Mouse (Mus musculus): ENCODE data around the gene Mcee. TPM values are rescaled to one million over a fixed set of nuclear protein-coding genes. Genes with fewer than 3 reads are reported as not detected.

Gene Mcee
- polyA plus RNA-seq, 1 experiment from 2014 or later = 31.9 TPM

DNA sequence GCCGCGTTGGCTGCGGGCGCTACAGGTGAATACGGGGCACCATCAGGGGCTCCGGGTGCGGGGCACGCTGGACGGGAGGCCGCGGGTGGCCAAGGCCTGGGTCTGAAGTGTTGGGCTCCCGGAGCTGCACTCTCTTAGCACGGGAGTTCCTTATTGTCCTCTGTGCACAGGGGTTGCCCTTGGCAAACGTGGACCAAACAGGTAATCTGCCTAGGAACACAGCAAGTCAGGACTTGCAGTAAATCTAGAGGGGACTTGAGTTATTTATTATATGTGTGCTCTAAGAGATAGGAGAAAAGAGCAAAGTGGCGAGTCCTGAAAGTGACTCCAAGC lies 378 bp downstream of the Mcee start:
- H3K9me3 ChIP-seq (ENCODE audit: control insufficient read depth, low read length) = no peaks in the 10 kb centered on the region
- H3K27ac ChIP-seq (replicated peaks; ENCODE audit: low read depth, low read length) = peak overlapping the region; percentile 55
- peak overlapping the region; percentile 67 for H3K4me3 ChIP-seq (replicated peaks; ENCODE audit: low read depth, low read length)
- no peak; the same call in 1 of the 2 replicates for ATAC-seq (ENCODE audit: low FRiP score, low TSS enrichment)
- WGBS = 2% methylated on average over 15 of the region's 15 CpGs
- peak overlapping the region; percentile 76 for H3K9ac ChIP-seq (replicated peaks; ENCODE audit: low read length)
- H3K36me3 ChIP-seq (ENCODE audit: control insufficient read depth, insufficient read depth, low read length) = peaks cover 18% of the 10 kb centered on the region
- H3K4me2 ChIP-seq (ENCODE audit: low read length) = peak overlapping the region; percentile 77
- H3K27me3 ChIP-seq (ENCODE audit: control insufficient read depth, insufficient read depth, low read length) = no peaks in the 10 kb centered on the region
- no peak for DNase-seq
- peaks cover 11% of the 10 kb centered on the region; the same call in 1 of the 2 replicates for H3K4me1 ChIP-seq (ENCODE audit: control insufficient read depth, insufficient read depth, low read length)

DNA sequence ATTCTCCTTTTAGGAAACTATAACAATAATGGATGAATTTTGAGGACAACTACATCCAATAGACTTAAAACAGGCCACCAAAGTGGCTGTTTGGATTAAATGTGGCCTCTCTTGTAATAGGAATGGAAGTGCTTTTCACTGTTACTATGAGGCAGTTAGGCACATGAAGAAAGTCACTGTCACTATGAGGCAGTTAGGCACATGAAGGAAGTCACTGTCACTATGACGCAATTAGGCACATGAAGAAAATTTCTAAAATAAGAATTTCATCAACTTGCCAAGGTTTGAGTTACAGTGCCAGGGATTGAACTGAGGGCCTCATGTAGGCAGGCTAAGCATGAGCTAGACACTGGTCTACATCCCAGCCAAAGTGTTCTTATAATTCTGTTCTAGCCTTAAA lies 8.3 kb downstream of the Mcee start:
- Histone ChIP-seq H3K27ac (replicated peaks; ENCODE audit: low read depth, low read length) (no peak overlapping the region), H3K9me3 (ENCODE audit: control insufficient read depth, low read length) (no peaks in the 10 kb centered on the region), H3K4me3 (replicated peaks; ENCODE audit: low read depth, low read length) (no peak overlapping the region), H3K27me3 (ENCODE audit: control insufficient read depth, insufficient read depth, low read length) (no peaks in the 10 kb centered on the region), H3K4me1 (ENCODE audit: control insufficient read depth, insufficient read depth, low read length) (no peaks in the 10 kb centered on the region), H3K9ac (replicated peaks; ENCODE audit: low read length) (no peak overlapping the region), H3K36me3 (ENCODE audit: control insufficient read depth, insufficient read depth, low read length) (no peaks in the 10 kb centered on the region), H3K4me2 (ENCODE audit: low read length) (no peak overlapping the region)
- DNase-seq = no peak
- no peak for ATAC-seq (ENCODE audit: low FRiP score, low TSS enrichment)
- 100% methylated on average over 1 of the region's 1 CpGs for WGBS

- Histone ChIP-seq H3K4me2 (ENCODE audit: low read length) (no peak overlapping the region), H3K27me3 (ENCODE audit: control insufficient read depth, insufficient read depth, low read length) (no peaks in the 10 kb centered on the region), H3K27ac (replicated peaks; ENCODE audit: low read depth, low read length) (no peak overlapping the region), H3K9me3 (ENCODE audit: control insufficient read depth, low read length) (no peaks in the 10 kb centered on the region), H3K4me1 (ENCODE audit: control insufficient read depth, insufficient read depth, low read length) (no peaks in the 10 kb centered on the region), H3K9ac (replicated peaks; ENCODE audit: low read length) (no peak overlapping the region), H3K4me3 (replicated peaks; ENCODE audit: low read depth, low read length) (no peak overlapping the region), H3K36me3 (ENCODE audit: control insufficient read depth, insufficient read depth, low read length) (no peaks in the 10 kb centered on the region)
- ATAC-seq (ENCODE audit: low FRiP score, low TSS enrichment) (no peak), DNase-seq (no peak)
- WGBS = 94% methylated on average over 4 of the region's 4 CpGs
Measured at GRCm38 (mm10) chr7:64402452-64402851, 10.0 kb downstream of the Mcee start.

DNA sequence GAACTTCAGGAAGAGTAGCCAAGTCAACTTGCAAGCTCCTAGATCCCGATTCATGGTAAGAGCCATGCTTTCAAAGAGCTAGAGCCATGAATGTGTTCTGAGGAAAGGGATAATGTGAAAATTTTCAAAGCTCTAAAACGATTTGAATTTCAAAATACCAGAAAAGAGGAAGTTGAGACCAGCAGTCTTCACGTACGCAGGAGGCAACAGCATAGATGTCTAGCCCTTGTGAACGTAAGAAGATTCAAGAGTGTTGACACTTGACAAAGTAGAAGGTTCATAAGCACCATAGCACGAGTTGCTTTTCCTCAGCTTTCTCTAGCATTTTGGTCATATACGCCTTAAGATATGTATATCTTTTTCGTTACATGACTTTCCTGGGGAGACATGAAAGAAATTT lies 11.6 kb downstream of the Mcee start:
- Histone ChIP-seq H3K4me2 (ENCODE audit: low read length) (no peak overlapping the region), H3K4me1 (ENCODE audit: control insufficient read depth, insufficient read depth, low read length) (no peaks in the 10 kb centered on the region), H3K27me3 (ENCODE audit: control insufficient read depth, insufficient read depth, low read length) (no peaks in the 10 kb centered on the region), H3K4me3 (replicated peaks; ENCODE audit: low read depth, low read length) (no peak overlapping the region), H3K9ac (replicated peaks; ENCODE audit: low read length) (no peak overlapping the region), H3K27ac (replicated peaks; ENCODE audit: low read depth, low read length) (no peak overlapping the region), H3K9me3 (ENCODE audit: control insufficient read depth, low read length) (no peaks in the 10 kb centered on the region), H3K36me3 (ENCODE audit: control insufficient read depth, insufficient read depth, low read length) (no peaks in the 10 kb centered on the region)
- ATAC-seq (ENCODE audit: low FRiP score, low TSS enrichment) (no peak), DNase-seq (no peak)
- 95% methylated on average over 8 of the region's 8 CpGs for WGBS

GRCm38 (mm10) chr7:64424861-64425260 lies 32.5 kb downstream of the Mcee start:
- 64% methylated on average over 5 of the region's 5 CpGs for WGBS
- ATAC-seq (ENCODE audit: low FRiP score, low TSS enrichment) = no peak
- no peak overlapping the region for H3K4me2 ChIP-seq (ENCODE audit: low read length)
- no peak overlapping the region for H3K4me3 ChIP-seq (replicated peaks; ENCODE audit: low read depth, low read length)
- no peaks in the 10 kb centered on the region for H3K36me3 ChIP-seq (ENCODE audit: control insufficient read depth, insufficient read depth, low read length)
- H3K27me3 ChIP-seq (ENCODE audit: control insufficient read depth, insufficient read depth, low read length) = no peaks in the 10 kb centered on the region
- no peak overlapping the region for H3K27ac ChIP-seq (replicated peaks; ENCODE audit: low read depth, low read length)
- no peaks in the 10 kb centered on the region for H3K4me1 ChIP-seq (ENCODE audit: control insufficient read depth, insufficient read depth, low read length)
- H3K9me3 ChIP-seq (ENCODE audit: control insufficient read depth, low read length) = no peaks in the 10 kb centered on the region
- peak; percentile 59 for DNase-seq
- H3K9ac ChIP-seq (replicated peaks; ENCODE audit: low read length) = no peak overlapping the region

DNA sequence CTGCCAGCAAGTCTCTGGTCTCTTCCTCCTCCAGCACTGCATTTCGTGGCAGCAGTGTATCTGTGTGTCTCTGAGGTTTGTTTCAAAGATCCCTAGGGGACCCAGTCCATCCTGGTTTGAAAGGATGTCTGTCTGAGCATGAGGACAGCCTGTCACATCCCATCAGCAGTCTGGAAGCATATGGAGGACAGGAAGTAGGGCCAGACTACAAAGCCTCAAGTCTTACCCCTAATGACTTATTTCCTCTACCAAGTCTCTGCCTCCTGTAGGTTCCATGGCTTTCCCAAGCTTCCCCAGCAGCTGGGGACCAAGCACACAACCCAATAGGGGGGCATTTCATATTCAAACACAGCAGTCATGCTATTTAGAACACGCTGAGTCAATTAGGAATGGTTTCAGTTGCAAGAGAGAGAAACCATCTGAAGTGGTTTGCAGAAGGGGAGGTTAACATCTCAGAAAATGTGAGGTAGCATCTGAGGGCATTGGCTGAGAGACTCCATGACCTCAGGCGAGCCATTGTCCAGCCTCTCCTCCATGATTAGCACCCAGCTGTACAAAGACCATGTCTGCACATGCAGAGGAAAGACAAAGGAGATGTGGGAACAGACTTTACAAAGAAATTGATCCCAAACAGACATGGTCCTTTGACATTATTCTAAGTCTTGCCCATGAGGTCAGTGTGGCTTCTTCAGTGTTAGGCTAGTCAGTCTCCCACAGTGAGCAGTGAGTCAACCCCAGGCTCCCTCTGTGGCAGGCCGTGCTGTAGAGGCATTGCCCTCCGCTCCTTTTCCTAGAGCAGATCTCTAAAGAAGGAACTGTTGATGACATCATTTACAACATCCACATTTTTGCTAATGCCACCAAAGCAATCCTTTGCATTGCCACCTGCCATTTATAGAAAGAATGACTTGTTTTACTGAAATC lies 47.5 kb downstream of the Mcee start:
- Histone ChIP-seq H3K4me3 (replicated peaks; ENCODE audit: low read depth, low read length) (no peak overlapping the region), H3K4me1 (ENCODE audit: control insufficient read depth, insufficient read depth, low read length) (no peaks in the 10 kb centered on the region), H3K27me3 (ENCODE audit: control insufficient read depth, insufficient read depth, low read length) (no peaks in the 10 kb centered on the region), H3K36me3 (ENCODE audit: control insufficient read depth, insufficient read depth, low read length) (no peaks in the 10 kb centered on the region), H3K9ac (replicated peaks; ENCODE audit: low read length) (no peak overlapping the region), H3K27ac (replicated peaks; ENCODE audit: low read depth, low read length) (0 out of 2 replicates have a peak overlapping the region, but pooled peaks have one; percentile 13), H3K4me2 (ENCODE audit: low read length) (no peak overlapping the region), H3K9me3 (ENCODE audit: control insufficient read depth, low read length) (no peaks in the 10 kb centered on the region)
- no peak for DNase-seq
- WGBS = 41% methylated on average over 5 of the region's 5 CpGs
- no peak for ATAC-seq (ENCODE audit: low FRiP score, low TSS enrichment)

DNA sequence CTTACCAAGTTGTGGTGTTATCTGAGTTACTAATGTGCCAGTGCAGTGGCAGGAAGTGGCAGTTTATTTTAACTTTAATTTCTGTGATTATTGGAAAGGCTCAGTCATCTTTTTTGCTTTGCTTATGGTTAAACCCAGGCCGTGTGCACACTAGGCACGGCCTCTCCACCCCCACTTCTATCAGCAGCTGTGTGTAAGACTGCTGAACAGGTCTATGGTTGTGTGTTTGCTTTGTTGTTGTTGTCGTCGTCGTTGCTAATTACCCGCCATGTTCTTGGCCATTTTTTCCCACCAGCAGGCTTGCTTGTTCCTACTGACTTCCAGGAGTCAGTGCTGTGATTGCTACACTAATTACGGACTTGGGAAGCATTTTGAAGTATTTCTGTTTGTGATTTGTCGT lies 48.1 kb downstream of the Mcee start:
- no peaks in the 10 kb centered on the region for H3K4me1 ChIP-seq (ENCODE audit: control insufficient read depth, insufficient read depth, low read length)
- 84% methylated on average over 8 of the region's 8 CpGs for WGBS
- ATAC-seq (ENCODE audit: low FRiP score, low TSS enrichment) (no peak), DNase-seq (no peak)
- no peaks in the 10 kb centered on the region for H3K36me3 ChIP-seq (ENCODE audit: control insufficient read depth, insufficient read depth, low read length)
- no peaks in the 10 kb centered on the region for H3K27me3 ChIP-seq (ENCODE audit: control insufficient read depth, insufficient read depth, low read length)
- no peak overlapping the region for H3K4me3 ChIP-seq (replicated peaks; ENCODE audit: low read depth, low read length)
- no peak overlapping the region for H3K4me2 ChIP-seq (ENCODE audit: low read length)
- H3K27ac ChIP-seq (replicated peaks; ENCODE audit: low read depth, low read length) = no peak overlapping the region
- no peaks in the 10 kb centered on the region for H3K9me3 ChIP-seq (ENCODE audit: control insufficient read depth, low read length)
- H3K9ac ChIP-seq (replicated peaks; ENCODE audit: low read length) = no peak overlapping the region

DNA sequence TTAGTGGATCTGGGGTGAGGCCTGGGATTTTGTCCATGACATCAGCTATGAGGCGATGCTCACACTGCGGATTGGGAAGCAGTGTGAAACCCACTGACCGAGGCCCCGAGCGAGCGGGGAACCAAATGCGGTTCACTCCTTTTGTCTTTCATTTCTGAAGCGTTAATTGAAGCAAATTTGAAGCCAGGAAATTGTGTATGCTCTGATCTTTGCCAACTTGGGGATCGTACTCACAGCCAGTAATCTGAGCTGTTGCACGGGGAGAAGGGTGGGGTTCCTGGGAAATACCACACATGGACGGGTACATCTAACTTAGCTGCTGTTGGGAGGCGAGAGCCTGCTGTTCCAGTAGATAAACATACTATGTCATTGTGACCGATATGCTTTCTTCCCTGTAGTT lies 58.2 kb downstream of the Mcee start:
- DNase-seq (peak; percentile 3), ATAC-seq (ENCODE audit: low FRiP score, low TSS enrichment) (no peak)
- no peaks in the 10 kb centered on the region for H3K36me3 ChIP-seq (ENCODE audit: control insufficient read depth, insufficient read depth, low read length)
- no peak overlapping the region for H3K4me2 ChIP-seq (ENCODE audit: low read length)
- no peaks in the 10 kb centered on the region for H3K27me3 ChIP-seq (ENCODE audit: control insufficient read depth, insufficient read depth, low read length)
- H3K27ac ChIP-seq (replicated peaks; ENCODE audit: low read depth, low read length) = no peak overlapping the region
- WGBS = 83% methylated on average over 13 of the region's 13 CpGs
- no peak overlapping the region for H3K4me3 ChIP-seq (replicated peaks; ENCODE audit: low read depth, low read length)
- no peaks in the 10 kb centered on the region for H3K9me3 ChIP-seq (ENCODE audit: control insufficient read depth, low read length)
- no peak overlapping the region for H3K9ac ChIP-seq (replicated peaks; ENCODE audit: low read length)
- H3K4me1 ChIP-seq (ENCODE audit: control insufficient read depth, insufficient read depth, low read length) = peaks cover 5% of the 10 kb centered on the region; the same call in 1 of the 2 replicates

GRCm38 (mm10) chr7:64451441-64451840 lies 59.0 kb downstream of the Mcee start:
- peaks cover 5% of the 10 kb centered on the region; the same call in 1 of the 2 replicates for H3K4me1 ChIP-seq (ENCODE audit: control insufficient read depth, insufficient read depth, low read length)
- peak; percentile 67 for ATAC-seq (ENCODE audit: low FRiP score, low TSS enrichment)
- no peak overlapping the region for H3K4me2 ChIP-seq (ENCODE audit: low read length)
- no peak overlapping the region for H3K4me3 ChIP-seq (replicated peaks; ENCODE audit: low read depth, low read length)
- no peak overlapping the region for H3K27ac ChIP-seq (replicated peaks; ENCODE audit: low read depth, low read length)
- H3K9me3 ChIP-seq (ENCODE audit: control insufficient read depth, low read length) = no peaks in the 10 kb centered on the region
- no peaks in the 10 kb centered on the region for H3K36me3 ChIP-seq (ENCODE audit: control insufficient read depth, insufficient read depth, low read length)
- H3K27me3 ChIP-seq (ENCODE audit: control insufficient read depth, insufficient read depth, low read length) = no peaks in the 10 kb centered on the region
- peak; percentile 55 for DNase-seq
- WGBS = 24% methylated on average over 4 of the region's 4 CpGs
- H3K9ac ChIP-seq (replicated peaks; ENCODE audit: low read length) = no peak overlapping the region
